Mouse (Mus musculus): ENCODE measurements at regions not wholly inside any gene's neighbourhood (a gene's known extent, or its start where the extent isn't known, plus 50 kb on each side); places are given as distances from the start of the nearest gene placed in this dataset.

DNA sequence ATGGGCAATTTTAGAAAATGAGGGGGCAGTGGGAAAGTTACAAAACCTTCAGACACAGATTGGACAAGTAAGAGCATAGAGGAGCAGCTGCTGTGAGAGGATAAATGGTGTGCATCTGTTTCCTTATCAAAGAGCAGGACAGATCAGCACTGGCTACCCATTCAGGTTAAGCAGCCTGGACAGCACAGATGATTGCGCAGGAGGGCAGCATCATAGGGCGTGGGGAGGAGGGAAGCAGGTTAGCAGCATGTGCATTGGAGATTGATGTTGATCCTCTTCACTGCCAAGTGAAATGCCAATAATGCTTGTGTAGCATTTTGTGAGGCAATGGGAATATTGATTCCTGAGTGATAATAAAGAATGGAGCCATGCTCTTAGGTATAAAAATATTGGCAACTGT, 171.9 kb downstream of the Gm11232 start:
- no peaks in the 10 kb centered on the region for H3K4me1 ChIP-seq (ENCODE audit: control insufficient read depth, insufficient read depth, low read length)
- DNase-seq: no peak
- no peaks in the 10 kb centered on the region for H3K36me3 ChIP-seq (ENCODE audit: control insufficient read depth, insufficient read depth, low read length)
- no peaks in the 10 kb centered on the region for H3K27me3 ChIP-seq (ENCODE audit: control insufficient read depth, insufficient read depth, low read length)
- no peak overlapping the region for H3K9ac ChIP-seq (ENCODE audit: low read depth, low read length)
- intact Hi-C loops (cut with DNase I): no loop called here
- no peak overlapping the region for H3K4me3 ChIP-seq
- H3K79me2 ChIP-seq (replicated peaks; ENCODE audit: control insufficient read depth, insufficient read depth, low read length): no peaks in the 10 kb centered on the region
- TF ChIP-seq EP300 (IDR thresholded peaks at IDR 0.05; ENCODE audit: insufficient read depth, low read depth, low read length) (no peak), POLR2A (IDR thresholded peaks at IDR 0.05; ENCODE audit: insufficient read depth, low read depth, low read length) (no peak), CTCF (IDR thresholded peaks at IDR 0.05) (no peak)
- 83% methylated on average over 2 of the region's 2 CpGs for WGBS
- no peak overlapping the region for H3K27ac ChIP-seq

DNA sequence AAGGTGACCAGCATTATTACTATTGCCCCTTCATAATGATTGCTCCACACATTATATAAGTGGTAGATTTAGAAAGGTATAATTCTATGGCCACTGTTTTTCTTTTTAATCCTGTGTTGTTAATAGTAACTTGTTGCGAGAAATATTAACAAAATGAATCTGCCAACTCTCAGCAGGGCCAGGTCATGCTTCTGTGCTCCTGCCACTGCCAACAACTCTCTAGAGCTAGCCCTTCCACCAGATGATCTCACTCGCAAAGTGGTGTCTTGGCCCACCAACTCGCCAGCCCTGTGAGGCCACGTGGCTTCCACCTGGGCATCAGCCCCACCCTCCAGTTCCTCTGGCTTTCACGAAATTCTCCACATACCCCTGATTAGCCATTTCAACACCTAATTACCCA, 197.1 kb downstream of the Gm11232 start:
- Histone ChIP-seq H3K4me3 (no peak overlapping the region), H3K36me3 (ENCODE audit: control insufficient read depth, insufficient read depth, low read length) (no peaks in the 10 kb centered on the region), H3K79me2 (replicated peaks; ENCODE audit: control insufficient read depth, insufficient read depth, low read length) (no peaks in the 10 kb centered on the region), H3K4me1 (ENCODE audit: control insufficient read depth, insufficient read depth, low read length) (no peaks in the 10 kb centered on the region), H3K27me3 (ENCODE audit: control insufficient read depth, insufficient read depth, low read length) (no peaks in the 10 kb centered on the region), H3K27ac (no peak overlapping the region), H3K9ac (ENCODE audit: low read depth, low read length) (no peak overlapping the region)
- DNase-seq: no peak
- intact Hi-C loops (cut with DNase I): no loop called here
- TF ChIP-seq EP300 (IDR thresholded peaks at IDR 0.05; ENCODE audit: insufficient read depth, low read depth, low read length): no peak
- TF ChIP-seq CTCF (IDR thresholded peaks at IDR 0.05): no peak
- no peak for TF ChIP-seq POLR2A (IDR thresholded peaks at IDR 0.05; ENCODE audit: insufficient read depth, low read depth, low read length)
- WGBS: 61% methylated on average over 5 of the region's 5 CpGs

DNA sequence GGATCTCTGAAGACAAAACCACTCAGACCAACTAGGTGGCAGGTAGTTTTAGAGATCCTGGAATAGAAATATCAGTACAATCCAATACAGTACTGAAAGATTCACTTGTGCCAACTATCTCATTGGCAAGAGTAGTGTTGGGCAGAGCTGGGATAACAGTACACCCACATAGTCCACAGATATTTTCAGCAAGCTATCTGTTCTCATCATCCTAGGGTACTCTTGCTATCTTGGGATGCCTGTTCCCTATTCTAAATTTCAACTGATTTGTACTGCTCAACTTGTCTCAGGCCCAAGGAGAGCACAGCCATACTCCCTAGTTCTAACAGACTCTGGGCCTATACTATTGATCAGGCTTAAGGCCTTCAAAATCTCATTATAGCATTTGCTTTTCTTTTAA, 218.6 kb downstream of the Gm11232 start:
- Histone ChIP-seq H3K4me1 (ENCODE audit: control insufficient read depth, insufficient read depth, low read length) (no peaks in the 10 kb centered on the region), H3K4me3 (no peak overlapping the region), H3K27me3 (ENCODE audit: control insufficient read depth, insufficient read depth, low read length) (no peaks in the 10 kb centered on the region), H3K79me2 (replicated peaks; ENCODE audit: control insufficient read depth, insufficient read depth, low read length) (no peaks in the 10 kb centered on the region), H3K9ac (ENCODE audit: low read depth, low read length) (no peak overlapping the region), H3K27ac (no peak overlapping the region), H3K36me3 (ENCODE audit: control insufficient read depth, insufficient read depth, low read length) (no peaks in the 10 kb centered on the region)
- intact Hi-C loops (cut with DNase I): no loop called here
- no peak for DNase-seq
- TF ChIP-seq POLR2A (IDR thresholded peaks at IDR 0.05; ENCODE audit: insufficient read depth, low read depth, low read length) (no peak), CTCF (IDR thresholded peaks at IDR 0.05) (no peak), EP300 (IDR thresholded peaks at IDR 0.05; ENCODE audit: insufficient read depth, low read depth, low read length) (no peak)

DNA sequence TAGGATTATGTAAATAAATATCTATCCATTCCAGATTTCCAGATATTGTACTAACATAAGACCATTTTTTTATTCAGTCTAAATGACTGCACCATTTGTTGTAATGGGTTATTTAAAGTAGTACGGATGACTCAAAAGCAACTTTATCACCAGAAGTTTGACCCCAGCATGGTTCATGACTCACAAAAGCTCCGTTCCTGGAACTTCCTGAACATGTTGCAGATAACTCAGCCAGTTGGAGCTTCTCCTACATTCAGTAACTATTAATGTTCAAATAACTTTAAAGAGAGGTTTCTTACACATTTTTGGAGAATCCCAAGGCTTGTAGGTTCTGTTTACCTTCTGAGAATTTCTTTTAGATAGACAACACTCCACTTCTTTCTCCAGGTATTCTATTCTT, 219.8 kb downstream of the Gm11232 start:
- Histone ChIP-seq H3K27me3 (ENCODE audit: control insufficient read depth, insufficient read depth, low read length) (no peaks in the 10 kb centered on the region), H3K36me3 (ENCODE audit: control insufficient read depth, insufficient read depth, low read length) (no peaks in the 10 kb centered on the region), H3K27ac (no peak overlapping the region), H3K9ac (ENCODE audit: low read depth, low read length) (no peak overlapping the region), H3K4me1 (ENCODE audit: control insufficient read depth, insufficient read depth, low read length) (no peaks in the 10 kb centered on the region), H3K4me3 (no peak overlapping the region), H3K79me2 (replicated peaks; ENCODE audit: control insufficient read depth, insufficient read depth, low read length) (no peaks in the 10 kb centered on the region)
- 18% methylated on average over 2 of the region's 2 CpGs for WGBS
- no peak for DNase-seq
- TF ChIP-seq POLR2A (IDR thresholded peaks at IDR 0.05; ENCODE audit: insufficient read depth, low read depth, low read length) (no peak), EP300 (IDR thresholded peaks at IDR 0.05; ENCODE audit: insufficient read depth, low read depth, low read length) (no peak), CTCF (IDR thresholded peaks at IDR 0.05) (no peak)
- intact Hi-C loops (cut with DNase I): no loop called here

- Histone ChIP-seq H3K27ac (no peak overlapping the region), H3K4me3 (no peak overlapping the region), H3K9ac (ENCODE audit: low read depth, low read length) (no peak overlapping the region), H3K27me3 (ENCODE audit: control insufficient read depth, insufficient read depth, low read length) (no peaks in the 10 kb centered on the region), H3K36me3 (ENCODE audit: control insufficient read depth, insufficient read depth, low read length) (no peaks in the 10 kb centered on the region), H3K4me1 (ENCODE audit: control insufficient read depth, insufficient read depth, low read length) (no peaks in the 10 kb centered on the region), H3K79me2 (replicated peaks; ENCODE audit: control insufficient read depth, insufficient read depth, low read length) (no peaks in the 10 kb centered on the region)
- DNase-seq: no peak
- intact Hi-C loops (cut with DNase I): no loop called here
- TF ChIP-seq POLR2A (IDR thresholded peaks at IDR 0.05; ENCODE audit: insufficient read depth, low read depth, low read length): no peak
- no peak for TF ChIP-seq EP300 (IDR thresholded peaks at IDR 0.05; ENCODE audit: insufficient read depth, low read depth, low read length)
- no peak for TF ChIP-seq CTCF (IDR thresholded peaks at IDR 0.05)
- WGBS: 53% methylated on average over 4 of the region's 4 CpGs
Measured at GRCm38 (mm10) chr4:71524255-71524970, 233.4 kb downstream of the Gm11232 start.

- H3K36me3 ChIP-seq (ENCODE audit: control insufficient read depth, insufficient read depth, low read length): no peaks in the 10 kb centered on the region
- intact Hi-C loops (cut with DNase I): no loop called here
- DNase-seq: no peak
- H3K4me1 ChIP-seq (ENCODE audit: control insufficient read depth, insufficient read depth, low read length): no peaks in the 10 kb centered on the region
- TF ChIP-seq POLR2A (IDR thresholded peaks at IDR 0.05; ENCODE audit: insufficient read depth, low read depth, low read length) (no peak), EP300 (IDR thresholded peaks at IDR 0.05; ENCODE audit: insufficient read depth, low read depth, low read length) (no peak), CTCF (IDR thresholded peaks at IDR 0.05) (no peak)
- H3K4me3 ChIP-seq: no peak overlapping the region
- H3K27me3 ChIP-seq (ENCODE audit: control insufficient read depth, insufficient read depth, low read length): no peaks in the 10 kb centered on the region
- H3K27ac ChIP-seq: no peak overlapping the region
- no peaks in the 10 kb centered on the region for H3K79me2 ChIP-seq (replicated peaks; ENCODE audit: control insufficient read depth, insufficient read depth, low read length)
- no peak overlapping the region for H3K9ac ChIP-seq (ENCODE audit: low read depth, low read length)
Measured at GRCm38 (mm10) chr4:71520751-71521150, 237.0 kb downstream of the Gm11232 start.

Measured in heart, adult 2 months (tissue).